Mouse (Mus musculus): Measurements from ENCODE around the gene Chd9.

Gene Chd9

GRCm38 (mm10) chr8:90828181-90828986 lies at the start of gene Chd9:
Gene Chd9 (plus strand): TSS chr8:90828352.
- TF ChIP-seq GATA4 (IDR thresholded peaks at IDR 0.05; ENCODE audit: insufficient replicate concordance, low read length) = peak; percentile 4; the same call in 1 of the 2 replicates

- TF ChIP-seq GATA4 (IDR thresholded peaks at IDR 0.05; ENCODE audit: insufficient replicate concordance, low read length) = no peak
Observed at GRCm38 (mm10) chr8:90791616-90792015, 36.5 kb upstream of the Chd9 start.

- no peak for TF ChIP-seq GATA4 (IDR thresholded peaks at IDR 0.05; ENCODE audit: insufficient replicate concordance, low read length)
Observed at GRCm38 (mm10) chr8:90793710-90794109, 34.4 kb upstream of the Chd9 start.

- TF ChIP-seq GATA4 (IDR thresholded peaks at IDR 0.05; ENCODE audit: insufficient replicate concordance, low read length) = peak; percentile 43; the same call in 1 of the 2 replicates
Observed at GRCm38 (mm10) chr8:90794990-90795861, 32.9 kb upstream of the Chd9 start.

GRCm38 (mm10) chr8:90799473-90799872 lies 28.7 kb upstream of the Chd9 start:
- TF ChIP-seq GATA4 (IDR thresholded peaks at IDR 0.05; ENCODE audit: insufficient replicate concordance, low read length) = no peak

- TF ChIP-seq GATA4 (IDR thresholded peaks at IDR 0.05; ENCODE audit: insufficient replicate concordance, low read length) = no peak
Observed at GRCm38 (mm10) chr8:90813602-90814320, 14.4 kb upstream of the Chd9 start.

GRCm38 (mm10) chr8:90816061-90816882 lies 11.9 kb upstream of the Chd9 start:
- no peak for TF ChIP-seq GATA4 (IDR thresholded peaks at IDR 0.05; ENCODE audit: insufficient replicate concordance, low read length)

- TF ChIP-seq GATA4 (IDR thresholded peaks at IDR 0.05; ENCODE audit: insufficient replicate concordance, low read length) = no peak
Observed at GRCm38 (mm10) chr8:90817293-90817692, 10.9 kb upstream of the Chd9 start, which contains the start of gene Gm19935. Gene Gm19935 (minus strand): TSS chr8:90817393.

GRCm38 (mm10) chr8:90819561-90820320 lies 8.4 kb upstream of the Chd9 start:
- TF ChIP-seq GATA4 (IDR thresholded peaks at IDR 0.05; ENCODE audit: insufficient replicate concordance, low read length) = no peak

GRCm38 (mm10) chr8:90820321-90820696 lies 7.8 kb upstream of the Chd9 start:
- no peak for TF ChIP-seq GATA4 (IDR thresholded peaks at IDR 0.05; ENCODE audit: insufficient replicate concordance, low read length)

- no peak for TF ChIP-seq GATA4 (IDR thresholded peaks at IDR 0.05; ENCODE audit: insufficient replicate concordance, low read length)
Observed at GRCm38 (mm10) chr8:90822443-90822842, 5.7 kb upstream of the Chd9 start.

- TF ChIP-seq GATA4 (IDR thresholded peaks at IDR 0.05; ENCODE audit: insufficient replicate concordance, low read length) = no peak
Observed at GRCm38 (mm10) chr8:90825459-90825871, 2.7 kb upstream of the Chd9 start.

GRCm38 (mm10) chr8:90828987-90829740 lies 1.0 kb downstream of the Chd9 start:
- TF ChIP-seq GATA4 (IDR thresholded peaks at IDR 0.05; ENCODE audit: insufficient replicate concordance, low read length) = no peak
